Mouse (Mus musculus) kidney, embryonic 14.5 days (tissue): ENCODE measurements around the gene Ctss. TPM values are rescaled to one million over a fixed set of nuclear protein-coding genes. Genes with fewer than 3 reads are reported as not detected.

Experiments used
- ATAC-seq: fragments of 200-750 bp; cut with Nextera tagmentation; 2 replicates; pipeline ENCODE4 v1.8.0; 2017; ENCODE audit warnings: moderate number of reproducible peaks, mild to moderate bottlenecking, moderate TSS enrichment, moderate library complexity; ENCODE audit not compliant: low FRiP score, low TSS enrichment
- H3K27ac ChIP-seq: fragments of 300-500 bp; sonication (generic); 2 replicates; pipeline ENCODE4 v1.5.1; 2014; ENCODE audit warnings: low read depth, mild to moderate bottlenecking, low read length, moderate library complexity, mixed read lengths
- H3K27me3 ChIP-seq: fragments of 300-500 bp; sonication (generic); 2 replicates; pipeline ENCODE4 v1.6.1; 2014; ENCODE audit warnings: mild to moderate bottlenecking, low read length; ENCODE audit not compliant: control insufficient read depth, insufficient read depth
- H3K36me3 ChIP-seq: fragments of 300-500 bp; sonication (generic); 2 replicates; pipeline ENCODE4 v1.6.1; 2014; ENCODE audit warnings: low read length, mixed read lengths; ENCODE audit not compliant: control insufficient read depth, insufficient read depth
- H3K4me1 ChIP-seq: fragments of 300-500 bp; sonication (generic); 2 replicates; pipeline ENCODE4 v1.6.1; 2014; ENCODE audit warnings: low read length, mixed read lengths; ENCODE audit not compliant: control insufficient read depth, insufficient read depth
- H3K4me2 ChIP-seq: fragments of 300-500 bp; sonication (generic); replicated peaks from 2 replicates; pipeline ENCODE4 v1.6.1; 2014; ENCODE audit warnings: low read depth, mild to moderate bottlenecking, low read length
- H3K4me3 ChIP-seq: fragments of 300-500 bp; sonication (generic); 2 replicates; pipeline ENCODE4 v1.5.1; 2014; ENCODE audit warnings: mild to moderate bottlenecking, low read length
- H3K9ac ChIP-seq: fragments of 300-500 bp; sonication (generic); 2 replicates; pipeline ENCODE4 v1.6.1; 2014; ENCODE audit warnings: low read depth, mild to moderate bottlenecking, low read length, moderate library complexity
- H3K9me3 ChIP-seq: fragments of 300-500 bp; sonication (generic); 2 replicates; pipeline ENCODE4 v1.6.1; 2016; ENCODE audit warnings: low read length; ENCODE audit not compliant: control insufficient read depth
- WGBS: fragments of 180-500 bp; shearing (Covaris S2); extraction: QIAGEN DNeasy Blood & Tissue Kit; methylation state at CpG from one replicate; pipeline ENCODE4 v1.1.7; 2014; 5-methylcytosine and 5-hydroxymethylcytosine counted together
- polyA plus RNA-seq: library from polyadenylated mRNA; unstranded; fragments of >200 nt; fragmentation: Nextera tagmentation; extraction: Ambion mirVana; gene quantifications from 2 replicates; pipeline ENCODE4 v1.2.1, GENCODE M21; 2014

Ctss gene
- polyA plus RNA-seq, 1 experiment from 2014 or later = 12.2 TPM

DNA sequence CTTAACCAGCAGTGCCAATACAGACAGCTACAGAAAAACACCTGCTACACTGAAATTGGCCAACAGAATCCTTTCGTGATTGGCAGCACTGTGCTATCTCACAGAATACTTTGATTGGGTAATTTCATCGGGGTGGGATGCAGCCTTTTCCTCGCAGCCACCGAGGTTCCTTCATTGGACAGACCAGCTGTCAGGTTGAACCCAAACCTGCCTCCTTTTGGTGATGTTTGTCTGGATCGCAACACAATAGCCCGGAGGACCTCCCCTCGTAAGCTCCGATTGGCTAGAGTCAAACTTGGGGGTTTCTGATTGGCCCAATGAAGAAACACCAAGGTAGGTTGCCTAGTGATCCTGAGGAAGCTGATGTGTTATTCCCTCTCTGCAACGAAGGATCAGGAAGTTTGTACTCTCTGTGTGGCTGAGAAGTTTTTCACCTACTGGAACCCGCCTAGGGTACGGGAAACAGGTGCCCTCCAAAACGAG is 62.1 kb downstream of the Ctss start, which contains the start of gene Golph3l:
Gene Golph3l, plus strand, starts transcription at position 331 of the 483 bp plus-strand sequence.
- Histone ChIP-seq H3K36me3 (peaks cover 16% of the 10 kb centered on the region), H3K4me3 (peak within 1 kb of the TSS; percentile 76), H3K9ac (peak within 1 kb of the TSS; percentile 40; the same call in 1 of the 2 replicates), H3K4me1 (0 out of 2 replicates have a peak, but pooled peaks cover 3% of the 10 kb centered on the region), H3K4me2 (peak within 1 kb of the TSS; percentile 58), H3K9me3 (no peaks in the 10 kb centered on the region), H3K27me3 (no peaks in the 10 kb centered on the region), H3K27ac (peak within 1 kb of the TSS; percentile 51)
- peak; percentile 100 for ATAC-seq
- WGBS = under 1% methylated on average over 12 of the region's 12 CpGs

DNA sequence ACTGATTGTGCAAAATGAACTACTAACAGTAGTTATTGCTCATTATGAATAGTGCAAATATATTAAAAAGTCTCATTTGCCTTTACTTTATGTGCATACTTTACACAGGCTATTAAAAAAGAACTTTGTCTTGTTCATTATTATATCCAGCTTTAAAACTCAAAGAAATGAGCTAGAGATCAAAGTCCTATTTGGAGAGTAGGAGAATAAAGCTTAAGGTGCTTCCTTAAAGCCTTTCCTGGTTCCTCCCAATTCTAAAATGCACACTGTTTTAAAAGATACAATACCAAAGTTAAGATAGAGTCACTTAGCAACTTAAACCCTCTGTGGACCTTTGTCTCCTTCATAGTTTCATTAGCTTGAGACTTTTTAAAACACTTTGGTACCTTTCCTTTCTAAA is 72.1 kb downstream of the Ctss start:
- Histone ChIP-seq H3K36me3 (peaks cover 22% of the 10 kb centered on the region), H3K9me3 (no peaks in the 10 kb centered on the region), H3K4me2 (no peak overlapping the region), H3K27me3 (no peaks in the 10 kb centered on the region), H3K9ac (no peak overlapping the region), H3K27ac (no peak overlapping the region), H3K4me3 (no peak overlapping the region), H3K4me1 (no peaks in the 10 kb centered on the region)
- ATAC-seq = no peak

DNA sequence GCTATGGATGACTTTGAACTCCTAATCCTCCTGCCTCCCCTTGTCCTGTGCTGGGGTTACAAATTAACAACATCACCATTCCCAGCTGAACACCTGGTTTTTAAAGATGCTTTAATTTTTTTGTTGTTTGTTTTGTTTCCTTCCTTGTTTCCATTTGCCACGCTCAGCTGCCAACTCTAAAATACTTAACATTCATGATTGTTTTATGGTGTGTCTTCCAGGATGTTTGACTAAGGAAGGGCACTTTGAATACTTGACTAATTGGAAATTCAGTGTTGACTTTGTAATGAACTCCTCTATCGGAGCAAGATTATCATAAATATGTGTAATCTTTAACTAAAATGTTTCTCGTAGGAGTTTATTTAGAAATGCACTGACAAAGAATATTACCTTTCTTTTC is 74.7 kb downstream of the Ctss start:
- Histone ChIP-seq H3K27me3 (no peaks in the 10 kb centered on the region), H3K36me3 (peaks cover 8% of the 10 kb centered on the region), H3K4me1 (no peaks in the 10 kb centered on the region), H3K27ac (no peak overlapping the region), H3K9me3 (no peaks in the 10 kb centered on the region), H3K4me2 (no peak overlapping the region), H3K9ac (no peak overlapping the region), H3K4me3 (no peak overlapping the region)
- no peak for ATAC-seq
- 83% methylated on average over 3 of the region's 3 CpGs for WGBS

Other genes with a start within 250 kb of the Ctss start
- gene Mindy1, start 245.4 kb upstream of the Ctss start, polyA plus RNA-seq = 33.0 and 40.9 TPM in 2 replicates
- 15.4 and 22.1 TPM in 2 replicates for gene Prune1, start 244.7 kb upstream of the Ctss start, polyA plus RNA-seq
- gene Anxa9, start 219.6 kb upstream of the Ctss start, polyA plus RNA-seq = 3.7 and 4.3 TPM in 2 replicates
- gene Cers2, start 212.0 kb upstream of the Ctss start, polyA plus RNA-seq = 103 and 154 TPM in 2 replicates
- 30.2 and 56.5 TPM in 2 replicates for gene Setdb1, start 169.6 kb upstream of the Ctss start, polyA plus RNA-seq
- not detected in 2 replicates for gene 4930558C23Rik, start 123.9 kb upstream of the Ctss start, polyA plus RNA-seq
- 15.6 and 35.4 TPM in 2 replicates for gene Arnt, start 92.4 kb upstream of the Ctss start, polyA plus RNA-seq
- gene Ctsk, start 27.5 kb upstream of the Ctss start, polyA plus RNA-seq = 3.0 and 3.6 TPM in 2 replicates
- gene Hormad1, start 32.9 kb downstream of the Ctss start, polyA plus RNA-seq = not detected in 2 replicates
- 28.2 and 35.6 TPM in 2 replicates for gene Golph3l, start 62.1 kb downstream of the Ctss start, polyA plus RNA-seq
- 64.0 and 66.9 TPM in 2 replicates for gene Ensa, start 98.2 kb downstream of the Ctss start, polyA plus RNA-seq
- 47.4 and 76.1 TPM in 2 replicates for gene Mcl1, start 132.0 kb downstream of the Ctss start, polyA plus RNA-seq
- gene Adamtsl4, start 161.1 kb downstream of the Ctss start, polyA plus RNA-seq = 2.0 and 3.7 TPM in 2 replicates
- gene Ecm1, start 212.8 kb downstream of the Ctss start, polyA plus RNA-seq = 168 and 204 TPM in 2 replicates
- gene Tars2, start 233.4 kb downstream of the Ctss start, polyA plus RNA-seq = 37.5 and 56.6 TPM in 2 replicates